7 mouse cellular contexts compared by ENCODE assay signal in the genomic region with DNA sequence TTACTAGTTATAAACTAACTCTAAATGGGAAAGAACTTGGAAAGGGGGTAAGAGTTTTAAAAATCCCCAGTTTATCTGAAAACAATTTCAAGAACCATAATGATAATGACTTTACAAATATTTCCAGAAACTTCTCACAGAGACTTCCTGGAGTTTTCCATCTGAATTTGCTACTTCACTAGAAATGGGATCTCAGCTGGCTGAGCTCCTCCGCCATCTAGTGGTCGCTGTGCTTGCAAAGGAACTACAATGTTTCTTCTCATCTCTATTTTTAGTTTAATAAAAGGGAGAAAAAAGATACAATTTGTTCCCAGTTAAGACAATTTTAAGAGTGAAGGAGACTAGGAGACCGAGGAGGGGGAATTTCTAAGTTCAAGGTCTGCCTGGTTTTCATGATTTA. TPM values are rescaled to one million over a fixed set of nuclear protein-coding genes. Genes with fewer than 3 reads are reported as not detected.
DNase-seq lines count a peak whose midpoint lies in the region; ATAC-seq and TF ChIP-seq lines count a peak whose summit lies in the region.

No protein-coding gene starts in this region.

- H3K79me2 ChIP-seq in MEL (ENCODE audit: control insufficient read depth, insufficient read depth, low read length, poor library complexity), result no peaks in the 10 kb centered on the region

- 14% methylated on average over 3 of the region's 3 CpGs for WGBS in kidney, adult 2 months
- 32% methylated on average over 3 of the region's 3 CpGs for WGBS in kidney, embryonic 15.5 days
- WGBS in liver, embryonic 13.5 days (ENCODE audit: insufficient replicate concordance), result 28% methylated on average over 3 of the region's 3 CpGs
- 20% methylated on average over 3 of the region's 3 CpGs for WGBS in small intestine, adult 2 months

- DNase-seq in kidney, adult 2 months, result peak; percentile 70
- peak; percentile 62 for DNase-seq in MEL (ENCODE audit: low read depth, low spot score)
- DNase-seq in adrenal gland, postnatal 25 days, result peak; percentile 68
- DNase-seq in heart, postnatal 10 days, result peak; percentile 68 to 80
- peak; percentile 33 for DNase-seq in liver, embryonic 13.5 days

- no peak for ATAC-seq in kidney, embryonic 15.5 days (replicated peaks; ENCODE audit: low FRiP score)
- no peak for ATAC-seq in liver, embryonic 13.5 days (ENCODE audit: low read depth)

- H3K27ac ChIP-seq in kidney, adult 2 months (ENCODE audit: insufficient read depth, low read depth, low read length), result no peak overlapping the region
- H3K27ac ChIP-seq in kidney, embryonic 15.5 days, result no peak overlapping the region
- no peak overlapping the region for H3K27ac ChIP-seq in MEL (ENCODE audit: control insufficient read depth, low read depth, low read length)
- no peak overlapping the region for H3K27ac ChIP-seq in liver, embryonic 13.5 days
- no peak overlapping the region for H3K27ac ChIP-seq in small intestine, adult 2 months (ENCODE audit: insufficient read depth, low read depth, low read length)

- TF ChIP-seq EP300 in MEL (IDR thresholded peaks at IDR 0.05; ENCODE audit: low read depth in 1 of 2, low read length in 2 of 2), result no peak

- no peak overlapping the region for H3K4me3 ChIP-seq in kidney, adult 2 months (ENCODE audit: insufficient read depth, low read depth, low read length)
- H3K4me3 ChIP-seq in kidney, embryonic 15.5 days (replicated peaks), result no peak overlapping the region
- no peak overlapping the region for H3K4me3 ChIP-seq in MEL (ENCODE audit: control insufficient read depth in 1 of 2, insufficient read depth in 1 of 2, low read depth in 2 of 2, low read length in 2 of 2)
- H3K4me3 ChIP-seq in liver, embryonic 13.5 days (replicated peaks), result no peak overlapping the region
- no peak overlapping the region for H3K4me3 ChIP-seq in small intestine, adult 2 months (ENCODE audit: low read depth, low read length)

- H3K9ac ChIP-seq in kidney, embryonic 15.5 days, result no peak overlapping the region
- no peak overlapping the region for H3K9ac ChIP-seq in MEL (ENCODE audit: control insufficient read depth, low read depth, low read length, poor library complexity, severe bottlenecking)
- H3K9ac ChIP-seq in liver, embryonic 13.5 days, result no peak overlapping the region

- H3K4me2 ChIP-seq in kidney, embryonic 15.5 days, result no peak overlapping the region
- H3K4me2 ChIP-seq in liver, embryonic 13.5 days, result no peak overlapping the region

- no peaks in the 10 kb centered on the region for H3K4me1 ChIP-seq in kidney, adult 2 months (ENCODE audit: control insufficient read depth, insufficient read depth, low read length)
- no peaks in the 10 kb centered on the region for H3K4me1 ChIP-seq in kidney, embryonic 15.5 days
- peaks cover 0 to 2% of the 10 kb centered on the region in 2 experiments; a peak in 1 of 4 replicates for H3K4me1 ChIP-seq in MEL (ENCODE audit: control insufficient read depth in 1 of 2, insufficient read depth in 2 of 2, low read length in 2 of 2)
- H3K4me1 ChIP-seq in liver, embryonic 13.5 days (replicated peaks), result no peaks in the 10 kb centered on the region
- no peaks in the 10 kb centered on the region for H3K4me1 ChIP-seq in small intestine, adult 2 months (ENCODE audit: control insufficient read depth, insufficient read depth, insufficient read length, low read length)

- H3K27me3 ChIP-seq in kidney, adult 2 months (replicated peaks; ENCODE audit: control insufficient read depth, insufficient read depth, low read length), result no peaks in the 10 kb centered on the region
- no peaks in the 10 kb centered on the region for H3K27me3 ChIP-seq in kidney, embryonic 15.5 days
- no peaks in the 10 kb centered on the region for H3K27me3 ChIP-seq in MEL (ENCODE audit: control insufficient read depth in 1 of 2, insufficient read depth in 2 of 2, low read length in 2 of 2)
- no peaks in the 10 kb centered on the region for H3K27me3 ChIP-seq in liver, embryonic 13.5 days
- no peaks in the 10 kb centered on the region for H3K27me3 ChIP-seq in small intestine, adult 2 months (ENCODE audit: control insufficient read depth, insufficient read depth, low read length)

- peak; percentile 78 for TF ChIP-seq RAD21 in MEL (IDR thresholded peaks at IDR 0.05; ENCODE audit: low read depth, low read length)

- H3K9me3 ChIP-seq in kidney, embryonic 15.5 days (replicated peaks), result no peaks in the 10 kb centered on the region
- H3K9me3 ChIP-seq in MEL (replicated peaks; ENCODE audit: insufficient read depth, low read length), result no peaks in the 10 kb centered on the region
- H3K9me3 ChIP-seq in liver, embryonic 13.5 days (replicated peaks), result no peaks in the 10 kb centered on the region

- intact Hi-C loops in heart, postnatal 10 days (cut with DNase I), result loop anchor here (1.0 to 5.0 kb wide), 4 partner anchors 69 to 800 kb away; no protein-coding TSS in a partner anchor

- peak; percentile 75 for TF ChIP-seq CTCF in kidney, adult 2 months (conservative IDR thresholded peaks at IDR 0.05; ENCODE audit: insufficient read depth, insufficient read length, low read depth, low read length)
- peak; percentile 64 to 86 (median 83) for TF ChIP-seq CTCF in MEL (IDR thresholded peaks at IDR 0.05 in 2 of 3, conservative IDR thresholded peaks at IDR 0.05 in 1 of 3; ENCODE audit: control insufficient read depth in 1 of 3, insufficient read depth in 1 of 3, low read depth in 2 of 3, low read length in 3 of 3, poor library complexity in 1 of 3, severe bottlenecking in 1 of 3)
- peak; percentile 76; the same call in 1 of the 2 replicates for TF ChIP-seq CTCF in small intestine, adult 2 months (IDR thresholded peaks at IDR 0.05; ENCODE audit: extremely low read depth, insufficient read length, insufficient replicate concordance, low read depth, low read length)

- no peak for TF ChIP-seq POLR2A in kidney, adult 2 months (IDR thresholded peaks at IDR 0.05; ENCODE audit: low read depth, low read length)
- TF ChIP-seq POLR2A in MEL (IDR thresholded peaks at IDR 0.05; ENCODE audit: control insufficient read depth in 1 of 2, insufficient read depth in 1 of 2, low read depth in 1 of 2, low read length in 2 of 2, poor library complexity in 1 of 2), result no peak
- TF ChIP-seq POLR2A in small intestine, adult 2 months (IDR thresholded peaks at IDR 0.05; ENCODE audit: low read depth, low read length), result no peak

- H3K36me3 ChIP-seq in kidney, adult 2 months (ENCODE audit: control insufficient read depth, insufficient read depth, low read length), result peaks cover 7% of the 10 kb centered on the region
- peaks cover 86% of the 10 kb centered on the region for H3K36me3 ChIP-seq in kidney, embryonic 15.5 days
- peaks cover 2 to 11% of the 10 kb centered on the region in 2 experiments; a peak in 3 of 4 replicates for H3K36me3 ChIP-seq in MEL (ENCODE audit: control insufficient read depth in 1 of 2, insufficient read depth in 2 of 2, low read length in 2 of 2)
- peaks cover 80% of the 10 kb centered on the region for H3K36me3 ChIP-seq in liver, embryonic 13.5 days
- H3K36me3 ChIP-seq in small intestine, adult 2 months (ENCODE audit: control insufficient read depth, insufficient read depth, low read length), result peaks cover 53% of the 10 kb centered on the region

TF ChIP-seq in MEL, 35 proteins besides CTCF, POLR2A, EP300 and RAD21:
- TF ChIP-seq ZC3H11A (IDR thresholded peaks at IDR 0.05; ENCODE audit: low read depth, low read length) (peak; percentile 68), MAFK (IDR thresholded peaks at IDR 0.05; ENCODE audit: borderline replicate concordance, low read depth, low read length) (no peak), SMC3 (IDR thresholded peaks at IDR 0.05; ENCODE audit: low read depth, low read length) (peak; percentile 87)

RNA-seq across cellular contexts. Expression of a gene that starts 13.4 kb away (rescaled TPM):
- polyA plus RNA-seq in kidney, adult 2 months (2012; rRNA removed), result 15.3 and 15.4 TPM in 2 replicates
- polyA plus RNA-seq in kidney, embryonic 15.5 days (2015; fragmentation: Nextera tagmentation; extraction: Ambion mirVana), result 13.7 and 14.7 TPM in 2 replicates
- 21.5 and 27.3 TPM in 2 replicates for total RNA-seq in MEL (2012; rRNA removed)
- polyA plus RNA-seq in MEL (2012; ENCODE audit: insufficient read depth in 1 of 2, insufficient read length in 2 of 2, low read depth in 1 of 2, low replicate concordance in 2 of 2, missing spikeins in 1 of 2), result 10 to 100 TPM; 24.2 to 43.1 TPM
- total RNA-seq in adrenal gland, postnatal 25 days (2021), result 20.8 and 27.7 TPM in 2 replicates
- total RNA-seq in heart, postnatal 10 days (2021), result 10 to 100 TPM; 21.3 to 23.3 TPM
- 11.9 and 13.8 TPM in 2 replicates for polyA plus RNA-seq in liver, embryonic 13.5 days (2015; fragmentation: Nextera tagmentation; extraction: Ambion mirVana)
- 6.4 and 20.1 TPM in 2 replicates for polyA plus RNA-seq in small intestine, adult 2 months (2012; rRNA removed)

RNA-seq across cellular contexts. Expression of a gene that starts 13.7 kb away (rescaled TPM):
- 4.7 and 5.0 TPM in 2 replicates for polyA plus RNA-seq in kidney, adult 2 months (2012; rRNA removed)
- 40.8 and 41.2 TPM in 2 replicates for polyA plus RNA-seq in kidney, embryonic 15.5 days (2015; fragmentation: Nextera tagmentation; extraction: Ambion mirVana)
- total RNA-seq in MEL (2012; rRNA removed), result 14.5 and 15.9 TPM in 2 replicates
- 10 to 100 TPM; 22.1 to 87.6 TPM for polyA plus RNA-seq in MEL (2012; ENCODE audit: insufficient read depth in 1 of 2, insufficient read length in 2 of 2, low read depth in 1 of 2, low replicate concordance in 2 of 2, missing spikeins in 1 of 2)
- total RNA-seq in adrenal gland, postnatal 25 days (2021), result 39.5 and 45.8 TPM in 2 replicates
- 10 to 100 TPM; 22.8 to 24.8 TPM for total RNA-seq in heart, postnatal 10 days (2021)
- 17.6 and 20.6 TPM in 2 replicates for polyA plus RNA-seq in liver, embryonic 13.5 days (2015; fragmentation: Nextera tagmentation; extraction: Ambion mirVana)
- polyA plus RNA-seq in small intestine, adult 2 months (2012; rRNA removed), result 0.98 and 2.0 TPM in 2 replicates

RNA-seq across cellular contexts. Expression of a gene that starts 16.0 kb away (rescaled TPM):
- 0.14 and 0.15 TPM in 2 replicates for polyA plus RNA-seq in kidney, adult 2 months (2012; rRNA removed)
- 3.5 and 3.7 TPM in 2 replicates for polyA plus RNA-seq in kidney, embryonic 15.5 days (2015; fragmentation: Nextera tagmentation; extraction: Ambion mirVana)
- 0.07 and 0.12 TPM in 2 replicates for total RNA-seq in MEL (2012; rRNA removed)
- not detected for polyA plus RNA-seq in MEL (2012; ENCODE audit: insufficient read depth in 1 of 2, insufficient read length in 2 of 2, low read depth in 1 of 2, low replicate concordance in 2 of 2, missing spikeins in 1 of 2)
- total RNA-seq in adrenal gland, postnatal 25 days (2021), result 0.21 and 0.52 TPM in 2 replicates
- under 1 TPM; 0.37 to 0.62 TPM for total RNA-seq in heart, postnatal 10 days (2021)
- polyA plus RNA-seq in liver, embryonic 13.5 days (2015; fragmentation: Nextera tagmentation; extraction: Ambion mirVana), result 2.6 and 3.0 TPM in 2 replicates
- polyA plus RNA-seq in small intestine, adult 2 months (2012; rRNA removed), result 0.65 and 0.66 TPM in 2 replicates

RNA-seq across cellular contexts. Expression of a gene that starts 41.3 kb away (rescaled TPM):
- polyA plus RNA-seq in kidney, adult 2 months (2012; rRNA removed), result 4.5 and 5.0 TPM in 2 replicates
- polyA plus RNA-seq in kidney, embryonic 15.5 days (2015; fragmentation: Nextera tagmentation; extraction: Ambion mirVana), result 11.5 and 11.8 TPM in 2 replicates
- total RNA-seq in MEL (2012; rRNA removed), result 2.6 and 3.8 TPM in 2 replicates
- 1 to 10 TPM in 1 of 2 experiments, not detected in 1; 2.7 TPM for polyA plus RNA-seq in MEL (2012; ENCODE audit: insufficient read depth in 1 of 2, insufficient read length in 2 of 2, low read depth in 1 of 2, low replicate concordance in 2 of 2, missing spikeins in 1 of 2)
- 10.0 and 10.8 TPM in 2 replicates for total RNA-seq in adrenal gland, postnatal 25 days (2021)
- 10 to 100 TPM; 12.4 to 13.1 TPM for total RNA-seq in heart, postnatal 10 days (2021)
- 3.0 and 3.6 TPM in 2 replicates for polyA plus RNA-seq in liver, embryonic 13.5 days (2015; fragmentation: Nextera tagmentation; extraction: Ambion mirVana)
- 1.8 and 2.3 TPM in 2 replicates for polyA plus RNA-seq in small intestine, adult 2 months (2012; rRNA removed)
